Mouse (Mus musculus): Measurements from ENCODE around the gene Ints5. TPM values are rescaled to one million over a fixed set of nuclear protein-coding genes. Genes with fewer than 3 reads are reported as not detected.
A peak's percentile ranks its signal among the peaks of the same experiment; 100 is the strongest.

Ints5 gene
- polyA plus RNA-seq, 1 experiment from 2014 or later, result 21.2 TPM

- 73% methylated on average over 7 of the region's 7 CpGs for WGBS
- Histone ChIP-seq H3K9ac (peak overlapping the region; percentile 92), H3K36me3 (peaks cover 40% of the 10 kb centered on the region), H3K9me3 (replicated peaks) (no peaks in the 10 kb centered on the region), H3K4me1 (replicated peaks) (peaks cover 22% of the 10 kb centered on the region), H3K27me3 (no peaks in the 10 kb centered on the region; the same call in 1 of the 2 replicates), H3K4me3 (peak overlapping the region; percentile 93), H3K4me2 (peak overlapping the region; percentile 88), H3K27ac (no peak overlapping the region)
- ATAC-seq (replicated peaks; ENCODE audit: insufficient number of reproducible peaks, insufficient read depth, low FRiP score, low read depth), result no peak
Observed at GRCm38 (mm10) chr19:8930771-8931170, 38.0 kb downstream of the Ints5 start.

- Histone ChIP-seq H3K9ac (no peak overlapping the region), H3K36me3 (peaks cover 43% of the 10 kb centered on the region)
Observed at GRCm38 (mm10) chr19:8936736-8937135, 43.9 kb downstream of the Ints5 start.

GRCm38 (mm10) chr19:8940526-8941133, 47.8 kb downstream of the Ints5 start:
- WGBS, result 81% methylated on average over 15 of the region's 15 CpGs
- H3K4me3 ChIP-seq, result peak overlapping the region; percentile 91; the same call in 1 of the 2 replicates
- H3K9me3 ChIP-seq (replicated peaks), result no peaks in the 10 kb centered on the region
- no peak overlapping the region for H3K9ac ChIP-seq
- ATAC-seq (replicated peaks; ENCODE audit: insufficient number of reproducible peaks, insufficient read depth, low FRiP score, low read depth), result no peak
- no peak overlapping the region for H3K27ac ChIP-seq
- peaks cover 36% of the 10 kb centered on the region for H3K36me3 ChIP-seq
- H3K4me1 ChIP-seq (replicated peaks), result peaks cover 37% of the 10 kb centered on the region
- H3K4me2 ChIP-seq, result peak overlapping the region; percentile 67; the same call in 1 of the 2 replicates
- H3K27me3 ChIP-seq, result no peaks in the 10 kb centered on the region

More at GRCm38 (mm10) chr19:8936736-8937135, 43.9 kb downstream of the Ints5 start:
- WGBS, result 85% methylated on average over 2 of the region's 2 CpGs
- no peaks in the 10 kb centered on the region for H3K27me3 ChIP-seq
- no peak overlapping the region for H3K4me3 ChIP-seq
- no peak overlapping the region for H3K27ac ChIP-seq
- H3K9me3 ChIP-seq (replicated peaks), result no peaks in the 10 kb centered on the region
- H3K4me2 ChIP-seq, result no peak overlapping the region
- H3K4me1 ChIP-seq (replicated peaks), result peaks cover 11% of the 10 kb centered on the region
- no peak for ATAC-seq (replicated peaks; ENCODE audit: insufficient number of reproducible peaks, insufficient read depth, low FRiP score, low read depth)

- H3K4me3 ChIP-seq, result peak overlapping the region; percentile 91
- no peaks in the 10 kb centered on the region for H3K27me3 ChIP-seq
- H3K4me2 ChIP-seq, result peak overlapping the region; percentile 67
- no peaks in the 10 kb centered on the region for H3K9me3 ChIP-seq (replicated peaks)
- peaks cover 41% of the 10 kb centered on the region for H3K36me3 ChIP-seq
- peak overlapping the region; percentile 94 for H3K27ac ChIP-seq
- 35% methylated on average over 10 of the region's 10 CpGs for WGBS
- H3K9ac ChIP-seq, result peak overlapping the region; percentile 46
- ATAC-seq (replicated peaks; ENCODE audit: insufficient number of reproducible peaks, insufficient read depth, low FRiP score, low read depth), result no peak
- peaks cover 38% of the 10 kb centered on the region for H3K4me1 ChIP-seq (replicated peaks)
Observed at GRCm38 (mm10) chr19:8941136-8941514, 48.3 kb downstream of the Ints5 start.

GRCm38 (mm10) chr19:8941515-8942217, 48.9 kb downstream of the Ints5 start, which contains the start of gene Mta2:
Gene Mta2 (plus strand): TSS chr19:8941875.
- H3K4me2 ChIP-seq, result peak within 1 kb of the TSS; percentile 67
- under 1% methylated on average over 64 of the region's 64 CpGs for WGBS
- H3K27me3 ChIP-seq, result no peaks in the 10 kb centered on the region
- peak; percentile 91 for ATAC-seq (replicated peaks; ENCODE audit: insufficient number of reproducible peaks, insufficient read depth, low FRiP score, low read depth)
- peaks cover 40% of the 10 kb centered on the region for H3K36me3 ChIP-seq
- H3K9ac ChIP-seq, result peak within 1 kb of the TSS; percentile 91
- peaks cover 38% of the 10 kb centered on the region for H3K4me1 ChIP-seq (replicated peaks)
- H3K9me3 ChIP-seq (replicated peaks), result no peaks in the 10 kb centered on the region
- peak within 1 kb of the TSS; percentile 91 for H3K4me3 ChIP-seq
- peak within 1 kb of the TSS; percentile 94 for H3K27ac ChIP-seq

GRCm38 (mm10) chr19:8942276-8942964, 49.6 kb downstream of the Ints5 start:
- no peaks in the 10 kb centered on the region for H3K27me3 ChIP-seq
- H3K9me3 ChIP-seq (replicated peaks), result no peaks in the 10 kb centered on the region
- WGBS, result under 1% methylated on average over 46 of the region's 46 CpGs
- H3K36me3 ChIP-seq, result peaks cover 39% of the 10 kb centered on the region
- peaks cover 38% of the 10 kb centered on the region for H3K4me1 ChIP-seq (replicated peaks)
- H3K4me3 ChIP-seq, result peak overlapping the region; percentile 91
- H3K9ac ChIP-seq, result peak overlapping the region; percentile 91
- H3K4me2 ChIP-seq, result peak overlapping the region; percentile 67
- peak; percentile 68 for ATAC-seq (replicated peaks; ENCODE audit: insufficient number of reproducible peaks, insufficient read depth, low FRiP score, low read depth)
- H3K27ac ChIP-seq, result peak overlapping the region; percentile 94

- H3K27me3 ChIP-seq, result no peaks in the 10 kb centered on the region
- H3K36me3 ChIP-seq, result peaks cover 42% of the 10 kb centered on the region
- H3K4me3 ChIP-seq, result peak overlapping the region; percentile 91
- ATAC-seq (replicated peaks; ENCODE audit: insufficient number of reproducible peaks, insufficient read depth, low FRiP score, low read depth), result no peak
- peak overlapping the region; percentile 91 for H3K9ac ChIP-seq
- H3K4me1 ChIP-seq (replicated peaks), result peaks cover 38% of the 10 kb centered on the region
- peak overlapping the region; percentile 67 for H3K4me2 ChIP-seq
- no peaks in the 10 kb centered on the region for H3K9me3 ChIP-seq (replicated peaks)
- 54% methylated on average over 2 of the region's 2 CpGs for WGBS
- H3K27ac ChIP-seq, result peak overlapping the region; percentile 94; the same call in 1 of the 2 replicates
Observed at GRCm38 (mm10) chr19:8943047-8943446, 50.2 kb downstream of the Ints5 start.

- Histone ChIP-seq H3K9me3 (replicated peaks) (no peaks in the 10 kb centered on the region), H3K36me3 (peaks cover 45% of the 10 kb centered on the region), H3K4me2 (peak overlapping the region; percentile 67), H3K27ac (peak overlapping the region; percentile 39), H3K9ac (peak overlapping the region; percentile 7; the same call in 1 of the 2 replicates), H3K27me3 (no peaks in the 10 kb centered on the region), H3K4me3 (peak overlapping the region; percentile 91; the same call in 1 of the 2 replicates), H3K4me1 (replicated peaks) (peaks cover 38% of the 10 kb centered on the region)
- ATAC-seq (replicated peaks; ENCODE audit: insufficient number of reproducible peaks, insufficient read depth, low FRiP score, low read depth), result no peak
- WGBS, result 24% methylated on average over 5 of the region's 5 CpGs
Observed at GRCm38 (mm10) chr19:8944062-8944461, 51.3 kb downstream of the Ints5 start.

- WGBS, result 26% methylated on average over 5 of the region's 5 CpGs
- Histone ChIP-seq H3K36me3 (peaks cover 50% of the 10 kb centered on the region), H3K9me3 (replicated peaks) (no peaks in the 10 kb centered on the region), H3K4me3 (peak overlapping the region; percentile 31), H3K27me3 (no peaks in the 10 kb centered on the region), H3K9ac (peak overlapping the region; percentile 25; the same call in 1 of the 2 replicates), H3K4me1 (replicated peaks) (peaks cover 38% of the 10 kb centered on the region), H3K4me2 (peak overlapping the region; percentile 67), H3K27ac (peak overlapping the region; percentile 39)
- no peak for ATAC-seq (replicated peaks; ENCODE audit: insufficient number of reproducible peaks, insufficient read depth, low FRiP score, low read depth)
Observed at GRCm38 (mm10) chr19:8944750-8945149, 51.9 kb downstream of the Ints5 start.

- Histone ChIP-seq H3K4me3 (peak overlapping the region; percentile 31), H3K4me2 (peak overlapping the region; percentile 67), H3K9me3 (replicated peaks) (no peaks in the 10 kb centered on the region), H3K27me3 (no peaks in the 10 kb centered on the region), H3K36me3 (peaks cover 52% of the 10 kb centered on the region), H3K27ac (peak overlapping the region; percentile 39), H3K4me1 (replicated peaks) (peaks cover 38% of the 10 kb centered on the region), H3K9ac (peak overlapping the region; percentile 25; the same call in 1 of the 2 replicates)
- 65% methylated on average over 6 of the region's 6 CpGs for WGBS
- ATAC-seq (replicated peaks; ENCODE audit: insufficient number of reproducible peaks, insufficient read depth, low FRiP score, low read depth), result no peak
Observed at GRCm38 (mm10) chr19:8945251-8945650, 52.4 kb downstream of the Ints5 start.

GRCm38 (mm10) chr19:8946929-8947328, 54.1 kb downstream of the Ints5 start:
- no peak overlapping the region for H3K9ac ChIP-seq
- 74% methylated on average over 7 of the region's 7 CpGs for WGBS
- H3K9me3 ChIP-seq (replicated peaks), result no peaks in the 10 kb centered on the region
- H3K4me3 ChIP-seq, result no peak overlapping the region
- H3K27me3 ChIP-seq, result no peaks in the 10 kb centered on the region
- H3K36me3 ChIP-seq, result peaks cover 69% of the 10 kb centered on the region
- H3K27ac ChIP-seq, result no peak overlapping the region
- H3K4me1 ChIP-seq (replicated peaks), result peaks cover 28% of the 10 kb centered on the region
- no peak for ATAC-seq (replicated peaks; ENCODE audit: insufficient number of reproducible peaks, insufficient read depth, low FRiP score, low read depth)
- no peak overlapping the region for H3K4me2 ChIP-seq
